Comparison of ENCODE assay signal across 7 mouse cellular contexts in genomic region chr16:93973554-93973953, GRCm38 (mm10). TPM values are rescaled to one million over a fixed set of nuclear protein-coding genes. Genes with fewer than 3 reads are reported as not detected.
DNase-seq lines count a peak whose midpoint lies in the region; ATAC-seq and TF ChIP-seq lines count a peak whose summit lies in the region.

No protein-coding gene starts in this region.

- H3K4me2 ChIP-seq in hindbrain, embryonic 12.5 days (replicated peaks), result peak overlapping the region; percentile 44
- peak overlapping the region; percentile 49 for H3K4me2 ChIP-seq in stomach, embryonic 16.5 days (ENCODE audit: low read depth, low read length)

- ATAC-seq in hindbrain, embryonic 12.5 days (ENCODE audit: low FRiP score), result no peak
- peak; percentile 26; the same call in 1 of the 2 replicates for ATAC-seq in stomach, embryonic 16.5 days (ENCODE audit: insufficient read depth, low FRiP score)

- peak overlapping the region; percentile 80 for H3K4me3 ChIP-seq in E14TG2a.4 (replicated peaks; ENCODE audit: low read length)
- peak overlapping the region; percentile 18; the same call in 1 of the 2 replicates for H3K4me3 ChIP-seq in hindbrain, embryonic 12.5 days
- peak overlapping the region; percentile 24 for H3K4me3 ChIP-seq in stomach, embryonic 16.5 days (replicated peaks; ENCODE audit: low read length)

- 56% methylated on average over 5 of the region's 5 CpGs for WGBS in hindbrain, embryonic 12.5 days
- 39% methylated on average over 5 of the region's 5 CpGs for WGBS in stomach, embryonic 16.5 days

- peak overlapping the region; percentile 38; the same call in 1 of the 2 replicates for H3K9ac ChIP-seq in hindbrain, embryonic 12.5 days
- peak overlapping the region; percentile 52; the same call in 1 of the 2 replicates for H3K9ac ChIP-seq in stomach, embryonic 16.5 days (ENCODE audit: low read length)

- peaks cover 7% of the 10 kb centered on the region; the same call in 1 of the 2 replicates for H3K9me3 ChIP-seq in E14TG2a.4 (ENCODE audit: low read length)
- no peaks in the 10 kb centered on the region for H3K9me3 ChIP-seq in hindbrain, embryonic 12.5 days (replicated peaks)
- 0 out of 2 replicates have a peak, but pooled peaks cover 6% of the 10 kb centered on the region for H3K9me3 ChIP-seq in stomach, embryonic 16.5 days (replicated peaks; ENCODE audit: control insufficient read depth, low read length)

- peak; percentile 85 for DNase-seq in R1 (ENCODE audit: low read depth, low spot score)
- DNase-seq in lung, postnatal 14 days, result peak; percentile 17
- DNase-seq in c-Kit-positive CD71-positive TER-119-positive erythroid progenitor cells, embryonic 14.5 days (ENCODE audit: low spot score), result no peak
- no peak for DNase-seq in kidney, adult 18-20 months

- no peaks in the 10 kb centered on the region for H3K27me3 ChIP-seq in E14TG2a.4 (ENCODE audit: insufficient read depth, low read length)
- 0 out of 2 replicates have a peak, but pooled peaks cover 3% of the 10 kb centered on the region for H3K27me3 ChIP-seq in hindbrain, embryonic 12.5 days
- H3K27me3 ChIP-seq in stomach, embryonic 16.5 days (ENCODE audit: control insufficient read depth, insufficient read depth, low read length), result no peaks in the 10 kb centered on the region

- H3K27ac ChIP-seq in hindbrain, embryonic 12.5 days, result no peak overlapping the region
- no peak overlapping the region for H3K27ac ChIP-seq in stomach, embryonic 16.5 days (ENCODE audit: low read length)

- no peaks in the 10 kb centered on the region for H3K36me3 ChIP-seq in E14TG2a.4 (ENCODE audit: insufficient read depth, low read length)
- H3K36me3 ChIP-seq in hindbrain, embryonic 12.5 days, result no peaks in the 10 kb centered on the region
- no peaks in the 10 kb centered on the region for H3K36me3 ChIP-seq in stomach, embryonic 16.5 days (ENCODE audit: control insufficient read depth, insufficient read depth, low read length)

- TF ChIP-seq CTCF in E14TG2a.4 (conservative IDR thresholded peaks at IDR 0.05; ENCODE audit: low read length), result no peak

- peaks cover 41% of the 10 kb centered on the region for H3K4me1 ChIP-seq in E14TG2a.4 (replicated peaks; ENCODE audit: low read depth, low read length)
- H3K4me1 ChIP-seq in hindbrain, embryonic 12.5 days, result no peaks in the 10 kb centered on the region
- no peaks in the 10 kb centered on the region for H3K4me1 ChIP-seq in stomach, embryonic 16.5 days (ENCODE audit: control insufficient read depth, insufficient read depth, low read length)

RNA-seq across cellular contexts. Expression of gene Cldn14, which starts 35.1 kb away (rescaled TPM):
- polyA plus RNA-seq in hindbrain, embryonic 12.5 days (2016; fragmentation: Nextera tagmentation; extraction: Ambion mirVana), result 0.16 and 0.17 TPM in 2 replicates
- 0.14 TPM in 1 of 2 replicates, not detected in the other for polyA plus RNA-seq in stomach, embryonic 16.5 days (2015; fragmentation: Nextera tagmentation; extraction: Ambion mirVana)

Comparison
In these comparisons a context has a peak if more than half of its experiments do, and no peak if none do; other contexts are left out.
1. H3K4me3 ChIP-seq: peak in every context shown above with its lines; median percentile 80 in E14TG2a.4; 24 in stomach, embryonic 16.5 days; 18 in hindbrain, embryonic 12.5 days.
2. DNase-seq: peak in R1 (single experiment) and lung, postnatal 14 days (single experiment); none in c-Kit-positive CD71-positive TER-119-positive erythroid progenitor cells, embryonic 14.5 days (single experiment) and kidney, adult 18-20 months (single experiment).